Mouse (Mus musculus): ENCODE measurements around the gene Msi2. TPM values are rescaled to one million over a fixed set of nuclear protein-coding genes. Genes with fewer than 3 reads are reported as not detected.

The Msi2 gene
- total and polyA plus RNA-seq, 2 experiments from 2014 or later: 22.1 to 94.6 TPM

- ATAC-seq (ENCODE audit: insufficient read depth, low read depth): no peak
- peaks cover 66% of the 10 kb centered on the region for H3K36me3 ChIP-seq (replicated peaks; ENCODE audit: control insufficient read depth, insufficient read depth, low read length)
- H3K4me1 ChIP-seq (ENCODE audit: control insufficient read depth, insufficient read depth): peaks cover 6% of the 10 kb centered on the region; the same call in 1 of the 2 replicates
- H3K4me2 ChIP-seq (ENCODE audit: low read depth, low read length): no peak overlapping the region
- no peak overlapping the region for H3K9ac ChIP-seq (replicated peaks; ENCODE audit: low read depth, low read length)
- DNase-seq (ENCODE audit: low spot score): no peak
- H3K27me3 ChIP-seq (ENCODE audit: control insufficient read depth, insufficient read depth, low read length): no peaks in the 10 kb centered on the region
- no peak overlapping the region for H3K27ac ChIP-seq (ENCODE audit: low read depth)
- H3K9me3 ChIP-seq (replicated peaks; ENCODE audit: control insufficient read depth, low read length): no peaks in the 10 kb centered on the region
- TF ChIP-seq EP300 (IDR thresholded peaks at IDR 0.05; ENCODE audit: low read depth) (no peak), CTCF (IDR thresholded peaks at IDR 0.05; ENCODE audit: low read depth) (no peak)
- H3K4me3 ChIP-seq (ENCODE audit: low read depth, low read length): no peak overlapping the region
- 78% methylated on average over 15 of the region's 15 CpGs for WGBS
Measured at GRCm38 (mm10) chr11:88709876-88710614, 8.3 kb downstream of the Msi2 start.

- DNase-seq (ENCODE audit: low spot score) (no peak), ATAC-seq (ENCODE audit: insufficient read depth, low read depth) (no peak)
- Histone ChIP-seq H3K4me1 (ENCODE audit: control insufficient read depth, insufficient read depth) (peaks cover 8% of the 10 kb centered on the region; the same call in 1 of the 2 replicates), H3K27me3 (ENCODE audit: control insufficient read depth, insufficient read depth, low read length) (no peaks in the 10 kb centered on the region), H3K36me3 (replicated peaks; ENCODE audit: control insufficient read depth, insufficient read depth, low read length) (peaks cover 62% of the 10 kb centered on the region), H3K4me2 (ENCODE audit: low read depth, low read length) (no peak overlapping the region), H3K9ac (replicated peaks; ENCODE audit: low read depth, low read length) (no peak overlapping the region), H3K4me3 (ENCODE audit: low read depth, low read length) (no peak overlapping the region), H3K9me3 (replicated peaks; ENCODE audit: control insufficient read depth, low read length) (no peaks in the 10 kb centered on the region), H3K27ac (ENCODE audit: low read depth) (no peak overlapping the region)
- TF ChIP-seq EP300 (IDR thresholded peaks at IDR 0.05; ENCODE audit: low read depth) (no peak), CTCF (IDR thresholded peaks at IDR 0.05; ENCODE audit: low read depth) (no peak)
- WGBS: 73% methylated on average over 11 of the region's 11 CpGs
Measured at GRCm38 (mm10) chr11:88707228-88707775, 11.0 kb downstream of the Msi2 start.

GRCm38 (mm10) chr11:88704688-88705087, 13.6 kb downstream of the Msi2 start:
- WGBS: 82% methylated on average over 10 of the region's 10 CpGs
- no peaks in the 10 kb centered on the region for H3K9me3 ChIP-seq (replicated peaks; ENCODE audit: control insufficient read depth, low read length)
- no peaks in the 10 kb centered on the region for H3K27me3 ChIP-seq (ENCODE audit: control insufficient read depth, insufficient read depth, low read length)
- ATAC-seq (ENCODE audit: insufficient read depth, low read depth): no peak
- TF ChIP-seq CTCF (IDR thresholded peaks at IDR 0.05; ENCODE audit: low read depth) (no peak), EP300 (IDR thresholded peaks at IDR 0.05; ENCODE audit: low read depth) (no peak)
- peaks cover 60% of the 10 kb centered on the region for H3K36me3 ChIP-seq (replicated peaks; ENCODE audit: control insufficient read depth, insufficient read depth, low read length)
- no peak overlapping the region for H3K27ac ChIP-seq (ENCODE audit: low read depth)
- H3K4me3 ChIP-seq (ENCODE audit: low read depth, low read length): no peak overlapping the region
- no peak overlapping the region for H3K9ac ChIP-seq (replicated peaks; ENCODE audit: low read depth, low read length)
- no peak overlapping the region for H3K4me2 ChIP-seq (ENCODE audit: low read depth, low read length)
- peaks cover 8% of the 10 kb centered on the region; the same call in 1 of the 2 replicates for H3K4me1 ChIP-seq (ENCODE audit: control insufficient read depth, insufficient read depth)
- DNase-seq (ENCODE audit: low spot score): no peak

GRCm38 (mm10) chr11:88703220-88703619, 15.1 kb downstream of the Msi2 start:
- no peak for ATAC-seq (ENCODE audit: insufficient read depth, low read depth)
- Histone ChIP-seq H3K27me3 (ENCODE audit: control insufficient read depth, insufficient read depth, low read length) (no peaks in the 10 kb centered on the region), H3K9ac (replicated peaks; ENCODE audit: low read depth, low read length) (no peak overlapping the region), H3K4me3 (ENCODE audit: low read depth, low read length) (no peak overlapping the region), H3K27ac (ENCODE audit: low read depth) (no peak overlapping the region), H3K9me3 (replicated peaks; ENCODE audit: control insufficient read depth, low read length) (no peaks in the 10 kb centered on the region), H3K36me3 (replicated peaks; ENCODE audit: control insufficient read depth, insufficient read depth, low read length) (peaks cover 51% of the 10 kb centered on the region), H3K4me1 (ENCODE audit: control insufficient read depth, insufficient read depth) (peaks cover 8% of the 10 kb centered on the region; the same call in 1 of the 2 replicates), H3K4me2 (ENCODE audit: low read depth, low read length) (no peak overlapping the region)
- TF ChIP-seq CTCF (IDR thresholded peaks at IDR 0.05; ENCODE audit: low read depth): no peak
- no peak for TF ChIP-seq EP300 (IDR thresholded peaks at IDR 0.05; ENCODE audit: low read depth)
- 22% methylated on average over 4 of the region's 4 CpGs for WGBS
- DNase-seq (ENCODE audit: low spot score): no peak

- DNase-seq (ENCODE audit: low spot score): no peak
- no peak overlapping the region for H3K4me2 ChIP-seq (ENCODE audit: low read depth, low read length)
- no peak overlapping the region for H3K9ac ChIP-seq (replicated peaks; ENCODE audit: low read depth, low read length)
- ATAC-seq (ENCODE audit: insufficient read depth, low read depth): no peak
- no peaks in the 10 kb centered on the region for H3K9me3 ChIP-seq (replicated peaks; ENCODE audit: control insufficient read depth, low read length)
- H3K4me3 ChIP-seq (ENCODE audit: low read depth, low read length): no peak overlapping the region
- H3K27me3 ChIP-seq (ENCODE audit: control insufficient read depth, insufficient read depth, low read length): no peaks in the 10 kb centered on the region
- H3K4me1 ChIP-seq (ENCODE audit: control insufficient read depth, insufficient read depth): peaks cover 8% of the 10 kb centered on the region; the same call in 1 of the 2 replicates
- WGBS: 77% methylated on average over 6 of the region's 6 CpGs
- H3K36me3 ChIP-seq (replicated peaks; ENCODE audit: control insufficient read depth, insufficient read depth, low read length): peaks cover 40% of the 10 kb centered on the region
- H3K27ac ChIP-seq (ENCODE audit: low read depth): no peak overlapping the region
- TF ChIP-seq EP300 (IDR thresholded peaks at IDR 0.05; ENCODE audit: low read depth): no peak
- no peak for TF ChIP-seq CTCF (IDR thresholded peaks at IDR 0.05; ENCODE audit: low read depth)
Measured at GRCm38 (mm10) chr11:88701976-88702659, 16.2 kb downstream of the Msi2 start.
